Mouse (Mus musculus): ENCODE measurements around the gene Ddx39.

DNA sequence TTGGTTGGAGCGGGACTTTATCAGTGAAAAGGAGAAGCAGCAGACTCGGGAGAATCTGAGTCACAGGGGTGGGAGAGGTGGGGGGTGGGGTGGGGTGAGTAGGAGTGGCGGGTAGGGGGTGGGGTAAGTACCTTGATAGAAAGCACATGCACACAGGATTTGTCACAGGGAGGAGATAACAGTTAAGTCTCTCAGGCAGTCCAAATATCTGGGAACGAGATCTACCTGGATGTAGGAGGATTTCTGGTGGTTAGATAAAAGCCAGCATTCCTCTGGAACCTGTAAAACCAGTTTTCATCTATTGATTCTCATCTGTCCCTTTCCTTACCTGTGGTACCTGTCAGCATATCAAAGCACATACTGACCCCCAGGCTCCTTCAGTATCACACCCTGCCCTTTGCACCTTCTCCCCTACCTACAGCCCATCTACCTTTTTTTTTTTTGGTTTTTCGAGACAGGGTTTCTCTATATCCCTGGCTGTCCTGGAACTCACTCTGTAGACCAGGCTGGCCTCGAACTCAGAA is 42.2 kb downstream of the Ddx39 start:
- TF ChIP-seq CTCF (IDR thresholded peaks at IDR 0.05; ENCODE audit: low read depth): no peak
- no peak for TF ChIP-seq EP300 (IDR thresholded peaks at IDR 0.05; ENCODE audit: low read depth)
